Mouse (Mus musculus): ENCODE results near the gene Prkch. TPM values are rescaled to one million over a fixed set of nuclear protein-coding genes. Genes with fewer than 3 reads are reported as not detected.

Prkch gene
- total RNA-seq, 2 experiments from 2014 or later: 3.3 to 3.6 TPM

- DNase-seq (ENCODE audit: low spot score in 2 of 2): peak; percentile 28 to 59
These were observed 124.3 kb downstream of the Prkch start for GRCm38 (mm10) chr12:73708920-73709319.

GRCm38 (mm10) chr12:73710846-73711245, 126.2 kb downstream of the Prkch start:
- DNase-seq (ENCODE audit: low spot score in 2 of 2): no peak

- DNase-seq (ENCODE audit: low spot score in 2 of 2): no peak
These were observed 127.5 kb downstream of the Prkch start for GRCm38 (mm10) chr12:73712122-73712521.

- no peak for DNase-seq (ENCODE audit: low spot score in 2 of 2)
These were observed 130.0 kb downstream of the Prkch start for GRCm38 (mm10) chr12:73714589-73714988.

- no peak for DNase-seq (ENCODE audit: low spot score in 2 of 2)
These were observed 130.7 kb downstream of the Prkch start for GRCm38 (mm10) chr12:73715331-73715730.

- peak in 1 of 2 experiments; percentile 29 for DNase-seq (ENCODE audit: low spot score in 2 of 2)
These were observed 131.5 kb downstream of the Prkch start for GRCm38 (mm10) chr12:73715954-73716731.

GRCm38 (mm10) chr12:73718036-73718435, 133.4 kb downstream of the Prkch start:
- DNase-seq (ENCODE audit: low spot score in 2 of 2): no peak

GRCm38 (mm10) chr12:73719816-73720215, 135.2 kb downstream of the Prkch start:
- DNase-seq (ENCODE audit: low spot score in 2 of 2): no peak

- no peak for DNase-seq (ENCODE audit: low spot score in 2 of 2)
These were observed 135.9 kb downstream of the Prkch start for GRCm38 (mm10) chr12:73720466-73720865.

- no peak for DNase-seq (ENCODE audit: low spot score in 2 of 2)
These were observed 137.5 kb downstream of the Prkch start for GRCm38 (mm10) chr12:73722060-73722459.

- no peak for DNase-seq (ENCODE audit: low spot score in 2 of 2)
These were observed 138.5 kb downstream of the Prkch start for GRCm38 (mm10) chr12:73723067-73723466.

- DNase-seq (ENCODE audit: low spot score in 2 of 2): no peak
These were observed 139.3 kb downstream of the Prkch start for GRCm38 (mm10) chr12:73723887-73724286.

GRCm38 (mm10) chr12:73725825-73726604, 141.4 kb downstream of the Prkch start:
- DNase-seq (ENCODE audit: low spot score in 2 of 2): no peak

GRCm38 (mm10) chr12:73727046-73727445, 142.4 kb downstream of the Prkch start:
- no peak for DNase-seq (ENCODE audit: low spot score in 2 of 2)

GRCm38 (mm10) chr12:73730603-73731002, 146.0 kb downstream of the Prkch start:
- no peak for DNase-seq (ENCODE audit: low spot score in 2 of 2)

GRCm38 (mm10) chr12:73731093-73731492, 146.5 kb downstream of the Prkch start:
- no peak for DNase-seq (ENCODE audit: low spot score in 2 of 2)

GRCm38 (mm10) chr12:73731848-73732540, 147.4 kb downstream of the Prkch start:
- DNase-seq (ENCODE audit: low spot score in 2 of 2): no peak

- DNase-seq (ENCODE audit: low spot score in 2 of 2): no peak
These were observed 148.3 kb downstream of the Prkch start for GRCm38 (mm10) chr12:73732862-73733261.

- no peak for DNase-seq (ENCODE audit: low spot score in 2 of 2)
These were observed 152.3 kb downstream of the Prkch start for GRCm38 (mm10) chr12:73736931-73737330.

GRCm38 (mm10) chr12:73739611-73740219, 155.1 kb downstream of the Prkch start:
- DNase-seq (ENCODE audit: low spot score in 2 of 2): no peak

- no peak for DNase-seq (ENCODE audit: low spot score in 2 of 2)
These were observed 158.0 kb downstream of the Prkch start for GRCm38 (mm10) chr12:73742577-73742976.

Measured in layer of hippocampus, adult 18-20 months (tissue).